Mouse (Mus musculus): ENCODE measurements around the gene Olfr1427. TPM values are rescaled to one million over a fixed set of nuclear protein-coding genes. Genes with fewer than 3 reads are reported as not detected.
"Not testable (repeated sequence)": the region's sequence is repeated elsewhere in the genome, so short reads cannot be mapped to it uniquely, and the experiment has no call there.

Olfr1427 gene
- not detected for total RNA-seq (2022)

DNA sequence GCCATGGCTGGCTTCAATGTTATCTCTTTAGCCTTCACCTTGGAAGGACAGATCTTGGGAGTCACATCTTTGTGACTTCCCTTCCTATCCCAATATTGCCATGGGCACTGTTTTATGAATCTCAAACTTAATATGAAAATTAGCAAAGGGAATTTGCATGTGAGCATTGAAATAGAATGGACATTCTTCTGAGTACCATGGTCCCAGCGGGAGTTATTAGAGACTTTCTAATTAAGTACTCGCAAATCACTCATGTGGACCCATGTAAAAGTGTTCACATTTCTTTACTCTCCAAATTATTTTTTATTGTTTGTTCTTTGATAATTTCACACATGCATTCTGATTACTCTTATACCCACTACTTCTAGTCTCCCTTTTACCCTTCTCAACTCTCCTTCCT, at the start of gene Olfr1427:
TSS of gene Olfr1427 (minus strand) at position 101 of the 400 bp plus-strand sequence.
- DNase-seq (ENCODE audit: low spot score in 2 of 2): no peak

DNA sequence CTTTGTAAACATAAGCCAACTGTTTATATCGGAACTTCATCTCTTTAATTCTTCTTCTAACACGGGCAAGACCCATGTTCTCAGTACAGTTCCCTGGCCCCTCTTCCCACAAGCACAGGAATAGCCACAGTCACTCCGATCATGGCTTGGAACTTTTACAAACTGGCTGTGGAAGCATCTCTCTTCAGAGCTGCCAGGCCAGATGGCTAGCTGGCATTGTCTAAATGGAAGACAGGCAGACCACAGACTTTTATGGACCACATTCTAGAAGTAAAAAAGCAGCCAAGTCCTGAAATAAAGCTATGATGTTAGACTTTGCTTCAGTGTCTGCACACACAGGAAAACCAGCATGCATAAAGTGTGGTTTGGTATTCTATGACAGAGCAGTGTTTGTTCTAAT, 42.3 kb upstream of the Olfr1427 start:
- DNase-seq (ENCODE audit: low spot score in 2 of 2): peak in 1 of 2 experiments; percentile 51

DNA sequence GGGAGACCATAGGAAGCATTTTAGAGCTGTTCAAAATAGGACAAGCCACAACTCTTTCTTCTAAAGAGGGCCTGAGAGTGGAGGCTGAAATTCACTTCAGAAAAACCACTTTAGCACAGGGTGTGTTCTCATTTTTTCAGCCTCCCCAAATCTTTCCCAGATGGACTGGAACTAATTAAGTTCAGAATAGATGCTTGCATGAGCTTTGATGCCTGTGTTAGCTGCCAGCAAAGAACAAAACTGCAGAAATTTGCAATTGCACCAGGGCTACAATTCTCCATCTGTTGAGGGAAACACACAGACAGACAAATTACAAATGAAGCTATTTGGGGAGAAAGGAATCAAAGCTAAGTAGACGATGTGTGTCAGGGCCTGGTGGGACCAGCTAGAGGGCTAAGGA, 40.2 kb upstream of the Olfr1427 start:
- DNase-seq (ENCODE audit: low spot score in 2 of 2): peak in 1 of 2 experiments; percentile 70

DNA sequence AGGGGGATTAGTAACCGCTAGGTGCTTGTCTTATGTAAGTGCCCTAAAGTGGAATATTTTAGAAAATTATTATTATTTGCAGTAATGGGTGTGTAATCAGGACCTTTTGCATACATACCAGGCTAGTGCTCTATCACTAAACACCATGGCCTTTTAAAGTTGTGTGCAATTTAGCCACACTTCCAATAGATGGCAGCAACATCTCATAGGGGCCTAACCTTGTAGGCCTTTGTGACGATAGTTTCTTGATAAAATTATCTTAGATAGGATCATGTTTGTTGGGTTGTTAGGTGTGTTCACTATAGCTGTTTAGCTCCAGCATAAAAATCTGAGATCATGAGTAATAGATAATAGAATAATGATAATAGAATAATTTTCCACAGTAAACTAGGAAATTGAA, 31.2 kb upstream of the Olfr1427 start:
- DNase-seq (ENCODE audit: low spot score in 2 of 2): no peak

DNA sequence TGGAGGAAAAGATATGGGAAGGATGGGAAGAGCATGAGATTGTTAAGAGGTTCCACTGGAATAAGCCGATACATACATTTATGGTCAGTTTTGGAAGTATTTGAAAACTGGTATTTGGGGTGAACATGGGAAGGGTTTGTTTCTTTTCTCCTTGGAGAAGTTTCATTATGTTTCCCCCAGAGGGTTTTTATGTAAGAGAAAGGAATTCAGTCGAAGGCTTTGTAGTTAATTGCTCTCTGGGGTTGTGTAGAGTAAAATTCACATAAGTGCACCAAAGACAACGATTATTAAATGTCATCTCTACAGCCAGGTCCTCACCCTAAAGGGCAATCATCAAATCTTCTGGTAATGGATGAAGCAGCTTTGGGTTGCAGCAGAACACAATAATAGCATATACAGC, 20.0 kb upstream of the Olfr1427 start, which contains the start of gene Olfr76:
TSS of gene Olfr76 (minus strand) at position 101 of the 400 bp plus-strand sequence.
- no peak for DNase-seq (ENCODE audit: low spot score in 2 of 2)

DNA sequence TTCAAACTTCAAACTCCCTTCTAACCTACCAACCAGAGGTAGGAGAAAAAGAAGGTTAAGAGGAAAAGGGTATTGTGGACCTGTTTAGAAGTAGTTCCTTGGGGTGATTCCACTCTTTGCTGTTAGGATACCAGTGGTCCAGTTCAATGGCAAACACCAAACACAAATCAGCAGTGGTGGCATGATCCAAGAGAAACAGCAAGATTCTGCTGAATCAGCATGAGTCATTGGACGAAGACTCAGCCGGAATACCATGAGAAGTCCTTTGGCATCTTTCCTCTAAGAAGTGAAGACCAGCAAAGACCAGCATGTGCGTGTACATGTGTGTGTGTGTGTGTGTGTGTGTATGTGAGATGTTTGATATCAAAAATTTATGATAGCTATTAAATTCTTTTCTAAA, 13.3 kb upstream of the Olfr1427 start:
- DNase-seq (ENCODE audit: low spot score in 2 of 2): no peak

DNA sequence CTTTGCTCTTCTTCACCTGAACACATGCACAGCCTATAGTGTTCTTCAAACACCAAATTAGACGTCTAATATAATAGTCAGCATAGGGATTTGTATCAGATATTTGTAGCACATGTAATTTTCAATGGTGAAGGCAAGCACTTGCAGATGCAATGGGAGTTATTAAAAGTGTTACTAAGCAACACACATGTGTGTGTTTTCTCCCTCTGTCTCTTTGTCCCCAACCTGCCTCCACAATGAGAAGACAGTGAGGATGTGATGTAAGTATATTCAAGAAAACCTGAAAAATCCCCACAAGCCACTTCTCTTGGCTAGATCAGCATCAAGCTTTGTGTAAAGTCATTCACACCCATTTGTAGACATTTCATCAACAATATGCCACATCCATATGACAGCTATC, 12.7 kb upstream of the Olfr1427 start, which contains the start of gene Olfr1428:
TSS of gene Olfr1428 (minus strand) at position 101 of the 400 bp plus-strand sequence.
- no peak for DNase-seq (ENCODE audit: low spot score in 2 of 2)

DNA sequence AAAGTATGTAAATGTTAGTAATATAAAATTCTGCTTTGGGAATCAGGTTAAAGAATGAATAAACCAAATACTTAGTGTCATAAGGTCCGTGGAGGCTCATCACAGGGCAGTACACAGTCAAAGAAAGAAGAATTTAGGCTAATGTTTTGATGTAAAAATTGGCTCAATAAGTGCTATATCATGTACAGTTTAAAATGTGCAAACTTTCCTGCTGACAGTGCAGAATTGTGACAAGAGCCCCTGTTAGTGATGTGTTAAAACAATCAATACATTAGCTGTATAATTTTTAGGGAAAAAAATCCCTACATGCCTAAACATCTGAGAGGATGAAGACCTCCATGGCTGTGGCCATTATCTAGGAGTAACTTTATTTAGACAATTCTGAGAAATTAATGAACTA, 10.7 kb upstream of the Olfr1427 start:
- no peak for DNase-seq (ENCODE audit: low spot score in 2 of 2)

DNA sequence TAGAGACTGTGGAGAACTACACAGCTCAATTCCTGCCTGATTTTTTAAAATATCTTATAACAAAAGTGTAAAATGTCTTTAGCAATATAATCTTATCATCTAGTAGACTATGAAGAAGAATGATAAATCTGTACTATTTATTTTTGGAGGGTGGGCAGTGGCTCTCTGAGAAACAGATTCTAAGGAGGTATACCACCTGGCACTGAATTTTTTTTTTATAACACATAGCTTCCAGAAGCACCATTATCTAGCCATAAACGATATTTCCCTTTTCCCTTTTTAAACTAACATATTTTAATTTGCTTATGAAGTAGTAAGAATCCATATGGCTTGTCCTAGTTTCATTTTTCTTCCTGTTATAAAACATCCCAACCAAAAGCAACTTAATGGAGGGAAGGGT, 1.4 kb upstream of the Olfr1427 start:
- no peak for DNase-seq (ENCODE audit: low spot score in 2 of 2)

DNA sequence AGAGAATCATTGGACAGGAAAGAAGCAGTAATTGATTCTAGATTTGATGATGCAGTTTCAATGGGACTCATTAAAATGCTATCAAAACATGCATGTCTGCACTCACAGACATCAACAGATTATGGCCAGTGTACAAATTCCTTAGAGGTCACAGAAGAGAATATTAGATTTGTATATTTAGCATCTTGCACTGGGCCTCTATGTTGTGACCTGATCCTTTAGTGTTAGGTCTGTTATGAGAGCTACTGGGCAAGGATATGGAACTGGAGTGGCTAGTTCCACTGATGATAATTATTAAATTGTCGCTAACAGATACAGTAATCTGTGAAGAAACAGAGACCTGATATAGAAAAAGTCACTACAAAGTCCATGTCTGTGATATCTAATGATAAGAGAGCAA, 11.2 kb downstream of the Olfr1427 start, which contains the start of gene Olfr1426:
TSS of gene Olfr1426 (minus strand) at position 101 of the 400 bp plus-strand sequence.
- DNase-seq (ENCODE audit: low spot score in 2 of 2): no peak

DNA sequence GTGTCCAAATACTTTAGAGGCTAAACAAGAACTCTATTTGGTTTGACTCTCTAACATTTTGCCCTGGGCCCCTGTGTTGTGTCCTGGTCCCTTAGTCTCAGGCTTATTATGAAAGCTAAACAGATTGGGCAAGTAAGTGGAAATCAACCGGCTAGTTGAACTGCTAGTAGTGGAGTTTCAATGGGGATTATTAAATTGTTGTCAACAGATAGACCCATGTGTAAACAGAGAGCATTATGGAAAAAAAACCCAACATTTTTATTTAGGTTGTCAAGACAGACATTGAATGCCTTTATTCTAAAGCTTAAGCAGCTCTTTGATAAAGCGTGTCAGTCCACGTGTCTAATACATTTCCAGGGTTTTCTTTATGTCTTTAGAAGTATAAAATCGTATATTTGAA, 25.5 kb downstream of the Olfr1427 start, which contains the start of gene Olfr1425:
TSS of gene Olfr1425 (minus strand) at position 101 of the 400 bp plus-strand sequence.
- DNase-seq (ENCODE audit: low spot score in 2 of 2): not testable (repeated sequence)

DNA sequence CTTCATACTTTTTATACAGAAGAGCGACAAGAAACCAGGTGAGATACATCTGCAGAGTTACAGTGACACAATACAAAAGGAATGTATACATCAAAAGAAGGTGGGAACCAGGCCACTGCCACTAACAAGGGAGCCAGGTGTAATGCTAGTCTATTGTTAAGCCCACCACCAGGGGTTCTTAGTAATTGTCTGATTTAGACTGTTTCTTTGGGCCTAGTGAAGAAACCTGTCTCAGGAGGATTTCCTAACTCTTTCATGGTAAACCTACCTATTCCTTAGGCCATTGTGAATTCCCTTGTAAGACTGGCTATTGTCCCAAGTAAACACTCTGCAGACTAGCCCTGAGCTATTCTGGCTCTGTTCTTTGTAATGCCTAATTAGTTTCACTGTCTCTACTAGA, 33.6 kb downstream of the Olfr1427 start:
- not testable (repeated sequence) for DNase-seq (ENCODE audit: low spot score in 2 of 2)

DNA sequence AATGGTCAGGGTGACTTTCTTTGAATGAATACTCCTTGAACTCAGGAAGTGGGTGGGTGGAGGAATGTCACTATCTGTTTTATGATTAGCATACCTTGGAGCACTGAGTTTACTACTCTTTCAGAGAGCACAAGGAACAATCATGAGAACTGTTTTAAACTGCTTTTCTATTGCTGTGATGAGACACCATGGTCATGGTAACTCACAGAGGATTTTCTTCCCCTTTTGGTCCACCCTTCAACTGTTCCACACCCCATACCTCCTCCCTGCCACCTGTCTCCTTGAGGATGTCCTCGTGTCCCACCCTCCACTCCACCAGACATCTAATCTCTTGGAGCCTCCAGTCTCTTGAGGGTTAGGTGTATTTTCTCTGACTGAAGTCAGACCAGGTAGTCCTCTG, 35.3 kb downstream of the Olfr1427 start:
- not testable (repeated sequence) for DNase-seq (ENCODE audit: low spot score in 2 of 2)

DNA sequence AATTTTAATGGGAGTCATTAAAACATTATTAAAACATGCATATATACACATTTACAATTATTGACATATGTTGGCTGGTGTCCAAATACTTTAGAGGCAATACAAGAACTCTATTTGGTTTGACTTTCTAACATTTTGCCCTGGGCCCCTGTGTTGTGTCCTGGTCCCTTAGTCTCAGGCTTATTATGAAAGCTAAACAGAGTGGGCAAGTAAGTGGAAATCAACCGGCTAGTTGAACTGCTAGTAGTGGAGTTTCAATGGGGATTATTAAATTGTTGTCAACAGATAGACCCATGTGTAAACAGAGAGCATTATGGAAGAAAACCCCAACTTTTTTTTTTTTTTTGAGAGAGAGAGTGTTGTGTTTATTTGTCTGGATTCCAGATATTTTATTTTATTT, 40.6 kb downstream of the Olfr1427 start, which contains the start of gene Olfr1424:
TSS of gene Olfr1424 (minus strand) at position 101 of the 400 bp plus-strand sequence.
- not testable (repeated sequence) for DNase-seq (ENCODE audit: low spot score in 2 of 2)

Other genes starting within 250 kb of the Olfr1427 start
- gene Olfr1418, start 242.3 kb downstream of the Olfr1427 start, total RNA-seq (2022): not detected
- under 1 TPM in 1 of 4 experiments, not detected in 3; 0.13 TPM for gene Olfr1419, start 228.2 kb downstream of the Olfr1427 start, total RNA-seq (2022)
- gene Olfr1420, start 216.8 kb downstream of the Olfr1427 start, total RNA-seq (2022): not detected
- gene Patl1, start 190.9 kb downstream of the Olfr1427 start, total RNA-seq (2022): 10 to 100 TPM; 19.4 to 22.9 (median 21.1) TPM
- 10 to 100 TPM; 56.8 to 62.7 (median 59.6) TPM for gene Osbp, start 137.4 kb downstream of the Olfr1427 start, total RNA-seq (2022)
- gene Olfr1423, start 62.0 kb downstream of the Olfr1427 start, total RNA-seq (2022): not detected
- gene Olfr1424, start 40.7 kb downstream of the Olfr1427 start, total RNA-seq (2022): not detected
- not detected for gene Olfr1425, start 25.6 kb downstream of the Olfr1427 start, total RNA-seq (2022)
- not detected for gene Olfr1426, start 11.3 kb downstream of the Olfr1427 start, total RNA-seq (2022)
- not detected for gene Olfr1428, start 12.6 kb upstream of the Olfr1427 start, total RNA-seq (2022)
- not detected for gene Olfr76, start 19.9 kb upstream of the Olfr1427 start, total RNA-seq (2022)
- not detected for gene Olfr1555-ps1, start 66.8 kb upstream of the Olfr1427 start, total RNA-seq (2022)
- gene Olfr1431, start 97.3 kb upstream of the Olfr1427 start, total RNA-seq (2022): not detected
- not detected for gene Olfr1432, start 129.3 kb upstream of the Olfr1427 start, total RNA-seq (2022)
- not detected for gene Olfr262, start 138.3 kb upstream of the Olfr1427 start, total RNA-seq (2022)
- not detected for gene Olfr235, start 157.7 kb upstream of the Olfr1427 start, total RNA-seq (2022)
- not detected for gene Olfr1434, start 176.5 kb upstream of the Olfr1427 start, total RNA-seq (2022)
- gene Olfr1436, start 195.8 kb upstream of the Olfr1427 start, total RNA-seq (2022): not detected
- not detected for gene Olfr1437, start 221.8 kb upstream of the Olfr1427 start, total RNA-seq (2022)
- not detected for gene Olfr1438-ps1, start 232.6 kb upstream of the Olfr1427 start, total RNA-seq (2022)